Mouse (Mus musculus) limb, embryonic 13.5 days (tissue): ENCODE results near the gene 4930447C04Rik. TPM values are rescaled to one million over a fixed set of nuclear protein-coding genes. Genes with fewer than 3 reads are reported as not detected.

Source experiments
- ATAC-seq: fragments of 200-750 bp; cut with Nextera tagmentation; 2 replicates; pipeline ENCODE4 v1.8.0; 2017; ENCODE audit warnings: low read depth, moderate number of reproducible peaks, moderate TSS enrichment; ENCODE audit not compliant: low FRiP score
- H3K27ac ChIP-seq: fragments of 300-500 bp; sonication (generic); 2 replicates; pipeline ENCODE4 v1.5.1; 2015; ENCODE audit warnings: inconsistent platforms, mild to moderate bottlenecking, moderate library complexity
- H3K27me3 ChIP-seq: fragments of 300-500 bp; sonication (generic); 2 replicates; pipeline ENCODE4 v1.6.1; 2015; ENCODE audit warnings: mild to moderate bottlenecking, inconsistent platforms
- H3K36me3 ChIP-seq: fragments of 300-500 bp; sonication (generic); 2 replicates; pipeline ENCODE4 v1.6.1; 2015; ENCODE audit warnings: inconsistent platforms, mild to moderate bottlenecking, moderate library complexity
- H3K4me1 ChIP-seq: fragments of 300-500 bp; sonication (generic); 2 replicates; pipeline ENCODE4 v1.6.1; 2015; ENCODE audit warnings: inconsistent platforms
- H3K4me2 ChIP-seq: fragments of 300-500 bp; sonication (generic); replicated peaks from 2 replicates; pipeline ENCODE4 v1.6.1; 2015; ENCODE audit warnings: inconsistent platforms, mild to moderate bottlenecking, moderate library complexity
- H3K4me3 ChIP-seq: fragments of 300-500 bp; sonication (generic); 2 replicates; pipeline ENCODE4 v1.5.1; 2015; ENCODE audit warnings: moderate library complexity, mild to moderate bottlenecking, inconsistent platforms
- H3K9ac ChIP-seq: fragments of 300-500 bp; sonication (generic); 2 replicates; pipeline ENCODE4 v1.6.1; 2015; ENCODE audit warnings: mild to moderate bottlenecking, inconsistent platforms
- H3K9me3 ChIP-seq: fragments of 300-500 bp; sonication (generic); 2 replicates; pipeline ENCODE4 v1.6.1; 2016; ENCODE audit warnings: inconsistent platforms
- WGBS: fragments of 180-500 bp; shearing (Covaris S2); methylation state at CpG from one replicate; pipeline ENCODE4 v1.1.7; 2015; 5-methylcytosine and 5-hydroxymethylcytosine counted together
- polyA plus RNA-seq: library from polyadenylated mRNA; unstranded; fragments of >200 nt; fragmentation: Nextera tagmentation; extraction: Ambion mirVana; gene quantifications from 2 replicates; pipeline ENCODE4 v1.2.1, GENCODE M21; 2015

4930447C04Rik gene
- polyA plus RNA-seq, 1 experiment from 2014 or later: 5.6 TPM

- H3K4me2 ChIP-seq: no peak overlapping the region
- peaks cover 24% of the 10 kb centered on the region for H3K4me1 ChIP-seq
- H3K9me3 ChIP-seq: no peaks in the 10 kb centered on the region
- H3K4me3 ChIP-seq: no peak overlapping the region
- H3K27me3 ChIP-seq: peaks cover 100% of the 10 kb centered on the region
- WGBS: under 1% methylated on average over 32 of the region's 32 CpGs
- no peaks in the 10 kb centered on the region for H3K36me3 ChIP-seq
- H3K27ac ChIP-seq: no peak overlapping the region
- no peak for ATAC-seq
- no peak overlapping the region for H3K9ac ChIP-seq
Measured at GRCm38 (mm10) chr12:72941398-72942051, 951 bp upstream of the 4930447C04Rik start.

- Histone ChIP-seq H3K9ac (no peak overlapping the region), H3K4me1 (peaks cover 24% of the 10 kb centered on the region), H3K4me3 (no peak overlapping the region), H3K36me3 (no peaks in the 10 kb centered on the region), H3K27me3 (peaks cover 99% of the 10 kb centered on the region), H3K27ac (no peak overlapping the region), H3K4me2 (no peak overlapping the region), H3K9me3 (no peaks in the 10 kb centered on the region)
- 5% methylated on average over 11 of the region's 11 CpGs for WGBS
- ATAC-seq: no peak
Measured at GRCm38 (mm10) chr12:72940822-72941397, 336 bp upstream of the 4930447C04Rik start.

GRCm38 (mm10) chr12:72939616-72940015, 958 bp downstream of the 4930447C04Rik start, which contains the start of gene Six6:
TSS of gene Six6 (plus strand) at chr12:72939892.
- peaks cover 97% of the 10 kb centered on the region for H3K27me3 ChIP-seq
- H3K27ac ChIP-seq: no peak within 1 kb of the TSS
- H3K9ac ChIP-seq: no peak within 1 kb of the TSS
- under 1% methylated on average over 28 of the region's 28 CpGs for WGBS
- H3K4me3 ChIP-seq: peak within 1 kb of the TSS; percentile 31
- H3K4me1 ChIP-seq: peaks cover 13% of the 10 kb centered on the region
- H3K36me3 ChIP-seq: no peaks in the 10 kb centered on the region
- no peaks in the 10 kb centered on the region for H3K9me3 ChIP-seq
- peak; percentile 54; the same call in 1 of the 2 replicates for ATAC-seq
- peak within 1 kb of the TSS; percentile 58 for H3K4me2 ChIP-seq

GRCm38 (mm10) chr12:72938600-72939490, 1.7 kb downstream of the 4930447C04Rik start:
- Histone ChIP-seq H3K4me2 (peak overlapping the region; percentile 58; the same call in 1 of the 2 replicates), H3K27ac (no peak overlapping the region), H3K4me1 (peaks cover 13% of the 10 kb centered on the region), H3K36me3 (no peaks in the 10 kb centered on the region), H3K9ac (no peak overlapping the region), H3K4me3 (peak overlapping the region; percentile 31), H3K9me3 (no peaks in the 10 kb centered on the region), H3K27me3 (peaks cover 96% of the 10 kb centered on the region)
- 6% methylated on average over 14 of the region's 14 CpGs for WGBS
- 0 out of 2 replicates have a peak, but pooled peaks have one; percentile 36 for ATAC-seq

- Histone ChIP-seq H3K4me2 (no peak overlapping the region), H3K27me3 (peaks cover 89% of the 10 kb centered on the region), H3K36me3 (no peaks in the 10 kb centered on the region), H3K27ac (no peak overlapping the region), H3K9me3 (no peaks in the 10 kb centered on the region), H3K9ac (no peak overlapping the region), H3K4me1 (peaks cover 13% of the 10 kb centered on the region), H3K4me3 (no peak overlapping the region)
- ATAC-seq: no peak
- WGBS: 2% methylated on average over 12 of the region's 13 CpGs
Measured at GRCm38 (mm10) chr12:72938176-72938575, 2.4 kb downstream of the 4930447C04Rik start.

- H3K27ac ChIP-seq: no peak overlapping the region
- H3K4me3 ChIP-seq: no peak overlapping the region
- no peaks in the 10 kb centered on the region for H3K9me3 ChIP-seq
- WGBS: 2% methylated on average over 19 of the region's 19 CpGs
- no peak overlapping the region for H3K4me2 ChIP-seq
- no peaks in the 10 kb centered on the region for H3K36me3 ChIP-seq
- H3K27me3 ChIP-seq: peaks cover 84% of the 10 kb centered on the region
- H3K4me1 ChIP-seq: peaks cover 13% of the 10 kb centered on the region
- no peak for ATAC-seq
- H3K9ac ChIP-seq: no peak overlapping the region
Measured at GRCm38 (mm10) chr12:72937537-72938120, 2.9 kb downstream of the 4930447C04Rik start.

- H3K4me3 ChIP-seq: no peak overlapping the region
- no peak overlapping the region for H3K4me2 ChIP-seq
- H3K36me3 ChIP-seq: no peaks in the 10 kb centered on the region
- no peak overlapping the region for H3K9ac ChIP-seq
- 31% methylated on average over 8 of the region's 8 CpGs for WGBS
- no peak overlapping the region for H3K27ac ChIP-seq
- peaks cover 13% of the 10 kb centered on the region for H3K4me1 ChIP-seq
- peaks cover 75% of the 10 kb centered on the region for H3K27me3 ChIP-seq
- H3K9me3 ChIP-seq: no peaks in the 10 kb centered on the region
- no peak for ATAC-seq
Measured at GRCm38 (mm10) chr12:72936751-72937150, 3.8 kb downstream of the 4930447C04Rik start.

- no peaks in the 10 kb centered on the region for H3K4me1 ChIP-seq
- 20% methylated on average over 48 of the region's 48 CpGs for WGBS
- H3K9ac ChIP-seq: peak overlapping the region; percentile 64
- peak overlapping the region; percentile 45 for H3K4me3 ChIP-seq
- H3K27ac ChIP-seq: no peak overlapping the region
- peaks cover 9% of the 10 kb centered on the region; the same call in 1 of the 2 replicates for H3K9me3 ChIP-seq
- no peaks in the 10 kb centered on the region for H3K36me3 ChIP-seq
- no peaks in the 10 kb centered on the region for H3K27me3 ChIP-seq
- H3K4me2 ChIP-seq: peak overlapping the region; percentile 69
- peak; percentile 28; the same call in 1 of the 2 replicates for ATAC-seq
Measured at GRCm38 (mm10) chr12:72917159-72917993, 23.2 kb downstream of the 4930447C04Rik start.

- Histone ChIP-seq H3K27me3 (peaks cover 55% of the 10 kb centered on the region), H3K9me3 (no peaks in the 10 kb centered on the region), H3K9ac (0 out of 2 replicates have a peak overlapping the region, but pooled peaks have one; percentile 5), H3K4me2 (peak overlapping the region; percentile 50), H3K4me1 (peaks cover 6% of the 10 kb centered on the region), H3K36me3 (no peaks in the 10 kb centered on the region), H3K4me3 (peak overlapping the region; percentile 23), H3K27ac (no peak overlapping the region)
- WGBS: 6% methylated on average over 19 of the region's 19 CpGs
- no peak for ATAC-seq
Measured at GRCm38 (mm10) chr12:72854377-72855032, 86.1 kb downstream of the 4930447C04Rik start.

- Histone ChIP-seq H3K27ac (no peak overlapping the region), H3K4me2 (peak overlapping the region; percentile 50; the same call in 1 of the 2 replicates), H3K36me3 (no peaks in the 10 kb centered on the region), H3K9me3 (no peaks in the 10 kb centered on the region), H3K4me3 (no peak overlapping the region), H3K4me1 (peaks cover 6% of the 10 kb centered on the region), H3K27me3 (peaks cover 61% of the 10 kb centered on the region), H3K9ac (no peak overlapping the region)
- ATAC-seq: no peak
- WGBS: 41% methylated on average over 13 of the region's 13 CpGs
Measured at GRCm38 (mm10) chr12:72853406-72854076, 87.0 kb downstream of the 4930447C04Rik start.
